Mouse (Mus musculus): ENCODE measurements around the gene Mprip. TPM values are rescaled to one million over a fixed set of nuclear protein-coding genes. Genes with fewer than 3 reads are reported as not detected.
"Not testable (repeated sequence)": the region's sequence is repeated elsewhere in the genome, so short reads cannot be mapped to it uniquely, and the experiment has no call there.

Gene Mprip
- polyA plus RNA-seq, 1 experiment from 2014 or later: 64.7 TPM

DNA sequence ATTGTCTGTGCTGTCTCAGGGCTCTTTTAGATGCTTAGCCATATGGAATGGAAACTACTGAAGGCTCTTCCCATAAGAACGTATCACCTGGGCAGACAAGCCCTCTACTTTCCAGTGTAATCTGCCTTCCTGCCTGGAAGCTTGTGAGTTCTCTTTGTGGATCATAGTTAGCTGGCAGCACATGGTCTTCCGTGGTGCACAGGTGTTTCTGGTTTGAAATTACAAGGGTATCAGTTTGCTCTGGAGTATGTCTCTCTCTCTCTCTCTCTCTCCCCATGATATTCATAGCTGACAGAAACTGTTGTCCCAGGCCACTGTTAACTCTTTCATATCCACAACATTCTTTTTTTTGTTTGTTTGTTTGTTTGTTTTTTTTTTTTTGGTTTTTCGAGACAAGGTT, 12.9 kb downstream of the Mprip start:
- Histone ChIP-seq H3K27ac (replicated peaks in 1 of 2; ENCODE audit: control insufficient read depth in 1 of 2, insufficient read depth in 1 of 2, low read depth in 2 of 2, low read length in 2 of 2) (no peak overlapping the region), H3K27me3 (ENCODE audit: control insufficient read depth, insufficient read depth, low read length) (no peaks in the 10 kb centered on the region), H3K4me2 (ENCODE audit: low read length) (no peak overlapping the region), H3K9ac (ENCODE audit: low read length) (no peak overlapping the region), H3K4me1 (ENCODE audit: control insufficient read depth in 2 of 2, insufficient read depth in 2 of 2, low read length in 2 of 2) (peaks cover 12 to 55% of the 10 kb centered on the region in 2 experiments), H3K9me3 (ENCODE audit: control insufficient read depth, low read length) (no peaks in the 10 kb centered on the region), H3K4me3 (ENCODE audit: control insufficient read depth in 1 of 2, insufficient read depth in 1 of 2, low read depth in 1 of 2, low read length in 2 of 2) (no peak overlapping the region), H3K36me3 (ENCODE audit: control insufficient read depth, insufficient read depth, low read length) (no peaks in the 10 kb centered on the region)
- ATAC-seq (ENCODE audit: insufficient number of reproducible peaks, insufficient read depth, low FRiP score, low read depth): no peak
- 77% methylated on average over 3 of the region's 3 CpGs for WGBS

DNA sequence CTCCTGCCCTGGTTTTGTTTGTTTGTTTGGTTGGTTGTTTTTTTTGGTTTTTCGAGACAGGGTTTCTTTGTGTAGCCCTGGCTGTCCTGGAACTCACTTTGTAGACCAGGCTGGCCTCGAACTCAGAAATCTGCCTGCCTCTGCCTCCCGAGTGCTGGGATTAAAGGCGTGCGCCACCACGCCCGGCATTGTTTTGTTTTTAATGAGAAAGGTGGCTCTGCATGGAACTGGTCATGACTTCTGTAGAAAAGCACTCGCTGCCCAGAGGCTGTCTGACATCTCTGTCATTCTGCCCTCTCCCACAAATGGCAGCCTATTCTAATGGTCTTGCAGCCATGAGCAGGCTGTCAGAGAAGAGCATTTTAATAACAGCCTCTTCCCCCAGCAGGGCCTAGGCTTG, 13.6 kb downstream of the Mprip start:
- not testable (repeated sequence) for ATAC-seq (ENCODE audit: insufficient number of reproducible peaks, insufficient read depth, low FRiP score, low read depth); H3K36me3 ChIP-seq (ENCODE audit: control insufficient read depth, insufficient read depth, low read length); H3K9ac ChIP-seq (ENCODE audit: low read length); H3K27me3 ChIP-seq (ENCODE audit: control insufficient read depth, insufficient read depth, low read length); H3K9me3 ChIP-seq (ENCODE audit: control insufficient read depth, low read length); H3K4me3 ChIP-seq (ENCODE audit: control insufficient read depth in 1 of 2, insufficient read depth in 1 of 2, low read depth in 1 of 2, low read length in 2 of 2); H3K4me2 ChIP-seq (ENCODE audit: low read length); H3K27ac ChIP-seq (replicated peaks in 1 of 2; ENCODE audit: control insufficient read depth in 1 of 2, insufficient read depth in 1 of 2, low read depth in 2 of 2, low read length in 2 of 2)
- H3K4me1 ChIP-seq (ENCODE audit: control insufficient read depth in 2 of 2, insufficient read depth in 2 of 2, low read length in 2 of 2): peaks cover 16 to 55% of the 10 kb centered on the region in 2 experiments
- 93% methylated on average over 8 of the region's 8 CpGs for WGBS

GRCm38 (mm10) chr11:59677767-59678166, 16.7 kb downstream of the Mprip start:
- H3K9me3 ChIP-seq (ENCODE audit: control insufficient read depth, low read length): no peaks in the 10 kb centered on the region
- H3K36me3 ChIP-seq (ENCODE audit: control insufficient read depth, insufficient read depth, low read length): no peaks in the 10 kb centered on the region
- no peak overlapping the region for H3K9ac ChIP-seq (ENCODE audit: low read length)
- no peak overlapping the region for H3K27ac ChIP-seq (replicated peaks in 1 of 2; ENCODE audit: control insufficient read depth in 1 of 2, insufficient read depth in 1 of 2, low read depth in 2 of 2, low read length in 2 of 2)
- H3K4me1 ChIP-seq (ENCODE audit: control insufficient read depth in 2 of 2, insufficient read depth in 2 of 2, low read length in 2 of 2): peaks cover 12 to 41% of the 10 kb centered on the region in 2 experiments
- no peak overlapping the region for H3K4me2 ChIP-seq (ENCODE audit: low read length)
- no peak for ATAC-seq (ENCODE audit: insufficient number of reproducible peaks, insufficient read depth, low FRiP score, low read depth)
- H3K4me3 ChIP-seq (ENCODE audit: control insufficient read depth in 1 of 2, insufficient read depth in 1 of 2, low read depth in 1 of 2, low read length in 2 of 2): no peak overlapping the region
- H3K27me3 ChIP-seq (ENCODE audit: control insufficient read depth, insufficient read depth, low read length): no peaks in the 10 kb centered on the region
- WGBS: 90% methylated on average over 2 of the region's 2 CpGs

DNA sequence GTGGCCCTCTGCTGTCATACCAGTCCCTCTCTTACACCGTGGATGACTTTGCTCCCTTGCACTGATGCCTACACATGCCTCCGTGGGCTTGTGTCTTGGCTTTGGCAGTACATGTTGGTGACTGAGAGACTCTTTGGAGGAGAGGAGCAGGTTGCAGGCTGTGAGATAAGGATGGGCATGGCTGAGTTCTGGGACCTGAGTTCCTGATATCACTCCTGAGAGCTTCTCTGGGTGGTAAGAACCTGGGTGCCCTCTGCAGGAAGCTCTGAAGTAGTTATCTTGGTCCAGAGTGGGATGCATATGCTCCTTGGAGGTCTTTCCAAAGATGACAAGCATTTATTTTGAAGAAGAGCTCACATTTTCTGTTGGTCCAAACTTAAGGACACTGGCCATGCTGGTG, 17.6 kb downstream of the Mprip start:
- WGBS: 87% methylated on average over 2 of the region's 2 CpGs

DNA sequence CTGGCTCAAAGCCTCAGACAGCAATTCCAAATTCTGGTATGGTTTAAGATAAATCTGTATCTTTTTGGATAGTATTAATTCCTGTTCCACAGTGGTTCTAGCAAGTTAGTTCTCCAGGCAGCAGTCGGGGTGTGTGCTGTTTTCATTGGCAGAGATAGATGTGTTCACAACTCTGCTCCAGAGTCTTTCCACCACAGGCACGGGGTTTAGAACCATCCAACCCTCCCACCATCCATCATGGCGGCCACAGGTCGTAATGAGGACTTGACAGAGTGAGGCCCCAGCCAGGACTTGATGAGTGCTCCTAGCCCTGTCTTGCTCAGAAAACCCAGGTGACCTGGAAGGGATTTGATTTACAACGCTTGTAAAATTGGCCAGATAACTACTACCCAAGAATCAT, 19.0 kb downstream of the Mprip start:
- no peak for ATAC-seq (ENCODE audit: insufficient number of reproducible peaks, insufficient read depth, low FRiP score, low read depth)
- 72% methylated on average over 5 of the region's 5 CpGs for WGBS
- H3K4me1 ChIP-seq (ENCODE audit: control insufficient read depth in 2 of 2, insufficient read depth in 2 of 2, low read length in 2 of 2): peaks cover 12 to 35% of the 10 kb centered on the region in 2 experiments

More for the DNA sequence above, 17.6 kb downstream of the Mprip start:
- Histone ChIP-seq H3K4me3 (ENCODE audit: control insufficient read depth in 1 of 2, insufficient read depth in 1 of 2, low read depth in 1 of 2, low read length in 2 of 2) (no peak overlapping the region), H3K27ac (replicated peaks in 1 of 2; ENCODE audit: control insufficient read depth in 1 of 2, insufficient read depth in 1 of 2, low read depth in 2 of 2, low read length in 2 of 2) (no peak overlapping the region), H3K36me3 (ENCODE audit: control insufficient read depth, insufficient read depth, low read length) (no peaks in the 10 kb centered on the region), H3K4me1 (ENCODE audit: control insufficient read depth in 2 of 2, insufficient read depth in 2 of 2, low read length in 2 of 2) (peaks cover 12 to 39% of the 10 kb centered on the region in 2 experiments), H3K9ac (ENCODE audit: low read length) (no peak overlapping the region), H3K9me3 (ENCODE audit: control insufficient read depth, low read length) (no peaks in the 10 kb centered on the region), H3K4me2 (ENCODE audit: low read length) (no peak overlapping the region), H3K27me3 (ENCODE audit: control insufficient read depth, insufficient read depth, low read length) (no peaks in the 10 kb centered on the region)
- ATAC-seq (ENCODE audit: insufficient number of reproducible peaks, insufficient read depth, low FRiP score, low read depth): no peak

GRCm38 (mm10) chr11:59684956-59685355, 23.9 kb downstream of the Mprip start:
- H3K9me3 ChIP-seq (ENCODE audit: control insufficient read depth, low read length): no peaks in the 10 kb centered on the region

More for the DNA sequence above, 19.0 kb downstream of the Mprip start:
- Histone ChIP-seq H3K4me3 (ENCODE audit: control insufficient read depth in 1 of 2, insufficient read depth in 1 of 2, low read depth in 1 of 2, low read length in 2 of 2) (no peak overlapping the region), H3K27ac (replicated peaks in 1 of 2; ENCODE audit: control insufficient read depth in 1 of 2, insufficient read depth in 1 of 2, low read depth in 2 of 2, low read length in 2 of 2) (no peak overlapping the region), H3K36me3 (ENCODE audit: control insufficient read depth, insufficient read depth, low read length) (0 out of 2 replicates have a peak, but pooled peaks cover 3% of the 10 kb centered on the region), H3K27me3 (ENCODE audit: control insufficient read depth, insufficient read depth, low read length) (no peaks in the 10 kb centered on the region), H3K9ac (ENCODE audit: low read length) (no peak overlapping the region), H3K4me2 (ENCODE audit: low read length) (no peak overlapping the region), H3K9me3 (ENCODE audit: control insufficient read depth, low read length) (no peaks in the 10 kb centered on the region)

DNA sequence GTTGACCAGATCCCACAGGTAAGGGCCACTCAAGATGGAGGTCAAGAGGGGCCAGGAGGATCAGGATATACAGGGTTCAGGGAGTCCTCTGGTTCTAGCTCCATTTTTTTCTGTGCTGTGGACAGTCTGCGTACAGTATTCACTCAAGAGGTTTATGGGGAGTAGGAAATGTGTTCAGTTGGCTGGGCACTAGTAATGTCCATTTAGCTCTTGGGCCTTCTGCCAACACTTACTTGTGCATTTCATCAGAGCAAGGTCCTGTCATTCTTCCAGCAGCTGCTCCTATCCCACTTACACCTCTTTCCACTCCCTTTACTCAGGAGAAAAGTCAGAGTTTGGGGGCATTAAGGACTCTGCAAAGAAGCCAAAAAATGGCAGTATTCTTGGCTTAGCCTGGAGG, 33.4 kb downstream of the Mprip start:
- no peak overlapping the region for H3K4me2 ChIP-seq (ENCODE audit: low read length)
- H3K4me3 ChIP-seq (ENCODE audit: control insufficient read depth in 1 of 2, insufficient read depth in 1 of 2, low read depth in 1 of 2, low read length in 2 of 2): no peak overlapping the region
- H3K36me3 ChIP-seq (ENCODE audit: control insufficient read depth, insufficient read depth, low read length): peaks cover 35% of the 10 kb centered on the region
- peak overlapping the region in 1 of 2 experiments; percentile 24; a peak in 1 of 4 replicates for H3K27ac ChIP-seq (replicated peaks in 1 of 2; ENCODE audit: control insufficient read depth in 1 of 2, insufficient read depth in 1 of 2, low read depth in 2 of 2, low read length in 2 of 2)
- ATAC-seq (ENCODE audit: insufficient number of reproducible peaks, insufficient read depth, low FRiP score, low read depth): no peak; the same call in 1 of the 2 replicates
- no peak overlapping the region for H3K9ac ChIP-seq (ENCODE audit: low read length)
- no peaks in the 10 kb centered on the region for H3K9me3 ChIP-seq (ENCODE audit: control insufficient read depth, low read length)
- H3K27me3 ChIP-seq (ENCODE audit: control insufficient read depth, insufficient read depth, low read length): no peaks in the 10 kb centered on the region
- 6% methylated on average over 1 of the region's 1 CpGs for WGBS
- H3K4me1 ChIP-seq (ENCODE audit: control insufficient read depth in 2 of 2, insufficient read depth in 2 of 2, low read length in 2 of 2): peaks cover 7 to 27% of the 10 kb centered on the region in 2 experiments

More at GRCm38 (mm10) chr11:59684956-59685355, 23.9 kb downstream of the Mprip start:
- no peak for ATAC-seq (ENCODE audit: insufficient number of reproducible peaks, insufficient read depth, low FRiP score, low read depth)
- Histone ChIP-seq H3K4me2 (ENCODE audit: low read length) (no peak overlapping the region), H3K27ac (replicated peaks in 1 of 2; ENCODE audit: control insufficient read depth in 1 of 2, insufficient read depth in 1 of 2, low read depth in 2 of 2, low read length in 2 of 2) (no peak overlapping the region), H3K27me3 (ENCODE audit: control insufficient read depth, insufficient read depth, low read length) (no peaks in the 10 kb centered on the region), H3K9ac (ENCODE audit: low read length) (no peak overlapping the region), H3K4me3 (ENCODE audit: control insufficient read depth in 1 of 2, insufficient read depth in 1 of 2, low read depth in 1 of 2, low read length in 2 of 2) (no peak overlapping the region), H3K36me3 (ENCODE audit: control insufficient read depth, insufficient read depth, low read length) (0 out of 2 replicates have a peak, but pooled peaks cover 3% of the 10 kb centered on the region), H3K4me1 (ENCODE audit: control insufficient read depth in 2 of 2, insufficient read depth in 2 of 2, low read length in 2 of 2) (peaks cover 7 to 20% of the 10 kb centered on the region in 2 experiments)
- WGBS: 88% methylated on average over 6 of the region's 6 CpGs

- no peak for ATAC-seq (ENCODE audit: insufficient number of reproducible peaks, insufficient read depth, low FRiP score, low read depth)
- Histone ChIP-seq H3K9me3 (ENCODE audit: control insufficient read depth, low read length) (no peaks in the 10 kb centered on the region), H3K9ac (ENCODE audit: low read length) (no peak overlapping the region), H3K4me3 (ENCODE audit: control insufficient read depth in 1 of 2, insufficient read depth in 1 of 2, low read depth in 1 of 2, low read length in 2 of 2) (no peak overlapping the region), H3K36me3 (ENCODE audit: control insufficient read depth, insufficient read depth, low read length) (peaks cover 40% of the 10 kb centered on the region), H3K4me1 (ENCODE audit: control insufficient read depth in 2 of 2, insufficient read depth in 2 of 2, low read length in 2 of 2) (peaks cover 7 to 27% of the 10 kb centered on the region in 2 experiments), H3K27me3 (ENCODE audit: control insufficient read depth, insufficient read depth, low read length) (no peaks in the 10 kb centered on the region), H3K27ac (replicated peaks in 1 of 2; ENCODE audit: control insufficient read depth in 1 of 2, insufficient read depth in 1 of 2, low read depth in 2 of 2, low read length in 2 of 2) (no peak overlapping the region), H3K4me2 (ENCODE audit: low read length) (no peak overlapping the region)
Observed at GRCm38 (mm10) chr11:59695550-59695949, 34.4 kb downstream of the Mprip start.
